Mouse (Mus musculus) hindbrain, embryonic 11.5 days (tissue): Measurements from ENCODE around the gene Lamc1. TPM values are rescaled to one million over a fixed set of nuclear protein-coding genes. Genes with fewer than 3 reads are reported as not detected.
"Not testable (repeated sequence)": the region's sequence is repeated elsewhere in the genome, so short reads cannot be mapped to it uniquely, and the experiment has no call there.

Source experiments
- ATAC-seq: fragments of 200-750 bp; cut with Nextera tagmentation; 2 replicates; pipeline ENCODE4 v1.8.0; 2017; ENCODE audit warnings: mild to moderate bottlenecking, moderate TSS enrichment, moderate library complexity; ENCODE audit not compliant: low FRiP score
- DNase-seq: peaks from one replicate; pipeline ENCODE4 v3.0.0-alpha.2; 2015; ENCODE audit warnings: low spot score
- H3K27ac ChIP-seq: fragments of 300-500 bp; sonication (generic); 2 replicates; pipeline ENCODE4 v1.5.1; 2014; ENCODE audit warnings: mild to moderate bottlenecking, low read depth, low read length
- H3K27me3 ChIP-seq: fragments of 300-500 bp; sonication (generic); 2 replicates; pipeline ENCODE4 v1.6.1; 2014; ENCODE audit warnings: mild to moderate bottlenecking, low read length, moderate library complexity, mixed read lengths; ENCODE audit not compliant: control insufficient read depth, insufficient read depth
- H3K36me3 ChIP-seq: fragments of 300-500 bp; sonication (generic); 2 replicates; pipeline ENCODE4 v1.6.1; 2014; ENCODE audit warnings: mild to moderate bottlenecking, low read length, moderate library complexity, mixed read lengths; ENCODE audit not compliant: control insufficient read depth, insufficient read depth
- H3K4me1 ChIP-seq: fragments of 300-500 bp; sonication (generic); replicated peaks from 2 replicates; pipeline ENCODE4 v1.6.1; 2014; ENCODE audit warnings: low read length, mixed read lengths; ENCODE audit not compliant: control insufficient read depth, insufficient read depth
- H3K4me2 ChIP-seq: fragments of 300-500 bp; sonication (generic); replicated peaks from 2 replicates; pipeline ENCODE4 v1.6.1; 2014; ENCODE audit warnings: mild to moderate bottlenecking, low read depth, low read length
- H3K4me3 ChIP-seq: fragments of 300-500 bp; sonication (generic); 2 replicates; pipeline ENCODE4 v1.5.1; 2014; ENCODE audit warnings: low read depth, low read length
- H3K9ac ChIP-seq: fragments of 300-500 bp; sonication (generic); 2 replicates; pipeline ENCODE4 v1.6.1; 2014; ENCODE audit warnings: low read depth, low read length
- H3K9me3 ChIP-seq: fragments of 300-500 bp; sonication (generic); 2 replicates; pipeline ENCODE4 v1.6.1; 2016; ENCODE audit warnings: low read length; ENCODE audit not compliant: control insufficient read depth
- WGBS: fragments of 180-500 bp; shearing (Covaris S2); extraction: QIAGEN DNeasy Blood & Tissue Kit; methylation state at CpG from one replicate; pipeline ENCODE4 v1.1.7; 2014; 5-methylcytosine and 5-hydroxymethylcytosine counted together
- polyA plus RNA-seq: library from polyadenylated mRNA; unstranded; fragments of >200 nt; fragmentation: Nextera tagmentation; extraction: Ambion mirVana; gene quantifications from 2 replicates; pipeline ENCODE4 v1.2.1, GENCODE M21; 2014

The Lamc1 gene
- polyA plus RNA-seq, 1 experiment from 2014 or later: 25.3 TPM

DNA sequence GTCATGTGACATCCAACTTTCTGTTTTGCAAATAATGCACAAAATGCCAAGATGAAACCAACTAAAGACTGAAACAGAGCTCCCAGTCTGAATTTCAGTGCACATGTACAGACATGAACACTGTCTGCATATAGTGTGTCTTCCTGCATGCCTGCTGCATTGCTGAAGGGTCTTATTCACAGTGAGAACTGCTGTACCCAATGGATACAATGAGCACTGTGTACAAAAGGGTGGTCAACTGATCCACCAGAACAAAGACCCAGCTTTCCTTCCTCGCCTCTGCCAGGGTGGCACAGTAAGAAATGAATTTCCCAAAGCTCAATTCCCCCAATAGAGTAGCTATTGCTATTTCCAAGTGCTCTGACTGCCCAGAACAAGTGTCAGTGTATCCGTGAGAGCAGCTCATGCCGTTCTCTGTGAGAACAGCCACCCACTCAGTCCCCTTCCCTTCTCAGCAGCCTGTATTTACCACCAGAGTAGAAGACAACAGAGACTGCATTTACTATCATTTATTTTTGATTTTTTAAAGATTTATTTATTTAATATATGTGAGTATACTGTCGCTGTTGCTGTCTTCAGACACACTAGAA is 34.7 kb downstream of the Lamc1 start:
- not testable (repeated sequence) for H3K27me3 ChIP-seq, H3K4me3 ChIP-seq, H3K9ac ChIP-seq, H3K36me3 ChIP-seq, ATAC-seq, H3K4me1 ChIP-seq, H3K9me3 ChIP-seq, H3K4me2 ChIP-seq, H3K27ac ChIP-seq, DNase-seq
- WGBS: 86% methylated on average over 4 of the region's 4 CpGs

DNA sequence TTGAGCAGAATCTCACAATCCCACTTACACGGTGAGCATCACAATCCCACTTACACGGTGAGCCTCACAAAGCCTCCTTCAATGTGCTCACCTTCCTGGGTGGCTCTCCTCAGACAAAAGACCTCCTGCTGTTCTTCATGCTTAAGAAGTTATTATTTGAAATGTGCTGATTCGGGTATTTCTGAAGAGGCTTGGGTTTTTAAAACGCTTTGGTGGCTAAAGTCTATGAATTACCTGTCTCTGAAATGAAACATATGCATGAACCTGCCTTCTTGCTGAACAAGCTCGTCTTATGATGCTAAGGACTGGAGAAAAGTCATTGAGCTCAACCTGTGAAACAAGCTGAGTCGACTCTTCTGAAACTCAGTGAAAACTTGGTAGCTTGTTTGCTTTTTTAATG is 36.6 kb downstream of the Lamc1 start:
- no peaks in the 10 kb centered on the region for H3K27me3 ChIP-seq
- no peak overlapping the region for H3K27ac ChIP-seq
- DNase-seq (no peak), ATAC-seq (no peak)
- H3K4me2 ChIP-seq: no peak overlapping the region
- H3K9me3 ChIP-seq: no peaks in the 10 kb centered on the region
- no peak overlapping the region for H3K9ac ChIP-seq
- H3K36me3 ChIP-seq: no peaks in the 10 kb centered on the region
- WGBS: 82% methylated on average over 6 of the region's 6 CpGs
- no peaks in the 10 kb centered on the region for H3K4me1 ChIP-seq
- H3K4me3 ChIP-seq: no peak overlapping the region

DNA sequence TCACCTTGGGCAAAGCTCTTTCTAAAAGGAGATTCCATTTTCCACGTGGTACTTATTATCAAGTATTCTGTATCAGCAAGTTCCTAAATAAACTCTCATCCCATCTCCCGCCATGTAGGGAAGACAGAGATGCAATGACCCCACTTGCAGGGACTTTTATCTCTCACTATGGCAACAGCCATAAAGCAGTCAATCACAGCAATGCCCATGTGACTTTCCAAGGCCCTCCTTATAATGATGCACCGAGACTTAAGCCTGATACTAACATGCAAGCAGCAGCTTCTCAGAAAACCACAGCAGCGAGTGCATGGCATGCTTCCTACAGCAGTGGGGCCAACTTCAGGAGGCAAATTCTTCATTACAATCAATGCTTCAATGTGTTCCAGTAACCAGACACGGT is 39.7 kb downstream of the Lamc1 start:
- WGBS: 67% methylated on average over 5 of the region's 5 CpGs
- no peaks in the 10 kb centered on the region for H3K36me3 ChIP-seq
- DNase-seq: no peak
- H3K9ac ChIP-seq: no peak overlapping the region
- H3K9me3 ChIP-seq: no peaks in the 10 kb centered on the region
- ATAC-seq: no peak
- H3K4me1 ChIP-seq: no peaks in the 10 kb centered on the region
- no peaks in the 10 kb centered on the region for H3K27me3 ChIP-seq
- no peak overlapping the region for H3K27ac ChIP-seq
- H3K4me2 ChIP-seq: no peak overlapping the region
- H3K4me3 ChIP-seq: no peak overlapping the region

DNA sequence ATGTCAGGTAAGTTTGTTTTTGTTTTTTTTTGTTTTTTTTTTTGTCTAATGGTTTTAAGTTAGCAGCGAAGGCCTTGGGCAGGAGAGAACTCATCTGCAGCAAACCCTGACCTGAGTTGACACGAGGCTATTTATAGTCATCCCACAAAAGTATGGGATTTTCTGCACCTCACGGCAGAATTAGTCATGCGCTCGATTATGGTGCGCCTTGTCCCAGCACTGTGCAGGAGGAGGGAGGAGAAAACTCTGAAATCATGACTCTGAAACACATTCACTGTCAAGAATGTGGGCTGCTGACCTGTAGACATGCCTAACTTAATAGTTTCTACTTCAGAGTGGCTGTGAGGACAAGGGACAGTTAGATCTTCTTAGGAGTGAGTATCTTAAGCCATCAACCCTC is 40.4 kb downstream of the Lamc1 start:
- Histone ChIP-seq H3K36me3 (no peaks in the 10 kb centered on the region), H3K9me3 (no peaks in the 10 kb centered on the region), H3K27ac (no peak overlapping the region), H3K9ac (no peak overlapping the region), H3K27me3 (no peaks in the 10 kb centered on the region), H3K4me1 (no peaks in the 10 kb centered on the region), H3K4me3 (no peak overlapping the region), H3K4me2 (no peak overlapping the region)
- ATAC-seq (no peak), DNase-seq (no peak)
- WGBS: 65% methylated on average over 6 of the region's 6 CpGs

DNA sequence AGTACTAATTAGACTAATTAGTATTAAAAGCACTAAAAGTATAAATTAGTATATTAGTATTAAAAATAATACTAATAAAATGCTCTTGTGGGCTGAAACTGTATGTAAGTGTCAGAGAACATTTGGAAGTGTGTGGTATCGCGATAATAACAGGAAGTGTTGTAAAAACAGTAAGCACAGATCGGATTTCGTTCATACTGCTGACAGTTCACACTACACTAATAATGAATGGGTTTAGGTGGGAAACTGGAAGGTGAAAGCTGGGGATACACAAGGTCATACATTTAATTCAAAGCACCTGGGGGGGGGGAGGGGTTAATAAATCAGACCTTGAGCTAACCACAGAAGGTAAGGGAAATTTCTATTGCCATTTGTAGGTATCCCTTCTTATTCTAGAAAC is 41.2 kb downstream of the Lamc1 start:
- no peak overlapping the region for H3K9ac ChIP-seq
- no peak overlapping the region for H3K4me2 ChIP-seq
- H3K9me3 ChIP-seq: no peaks in the 10 kb centered on the region
- ATAC-seq: no peak
- H3K4me1 ChIP-seq: no peaks in the 10 kb centered on the region
- no peak overlapping the region for H3K27ac ChIP-seq
- no peaks in the 10 kb centered on the region for H3K27me3 ChIP-seq
- H3K36me3 ChIP-seq: no peaks in the 10 kb centered on the region
- no peak for DNase-seq
- H3K4me3 ChIP-seq: no peak overlapping the region
- WGBS: 74% methylated on average over 4 of the region's 4 CpGs

DNA sequence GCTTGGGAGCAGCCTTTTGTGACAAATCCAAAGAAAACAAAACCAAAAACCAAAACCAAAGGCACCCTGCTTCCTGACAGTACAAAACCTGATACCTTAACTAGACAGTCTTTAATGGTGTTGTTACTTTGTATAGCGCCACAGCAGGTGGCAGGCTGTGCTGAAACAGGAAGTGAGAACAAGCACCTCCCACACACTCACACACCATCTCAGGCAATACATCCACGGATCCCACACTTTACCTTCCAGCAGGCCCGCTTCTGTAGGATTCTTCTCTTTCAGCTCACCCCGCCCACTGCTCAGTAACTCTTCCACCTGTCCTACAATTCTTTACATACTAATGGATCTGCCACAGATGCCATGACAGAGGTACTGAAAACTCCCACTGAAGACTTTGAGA is 44.6 kb downstream of the Lamc1 start:
- no peaks in the 10 kb centered on the region for H3K4me1 ChIP-seq
- ATAC-seq: no peak
- no peak overlapping the region for H3K4me2 ChIP-seq
- H3K27ac ChIP-seq: no peak overlapping the region
- WGBS: 84% methylated on average over 4 of the region's 4 CpGs
- no peaks in the 10 kb centered on the region for H3K27me3 ChIP-seq
- no peak overlapping the region for H3K4me3 ChIP-seq
- no peak overlapping the region for H3K9ac ChIP-seq
- no peaks in the 10 kb centered on the region for H3K9me3 ChIP-seq
- H3K36me3 ChIP-seq: no peaks in the 10 kb centered on the region
- no peak for DNase-seq

DNA sequence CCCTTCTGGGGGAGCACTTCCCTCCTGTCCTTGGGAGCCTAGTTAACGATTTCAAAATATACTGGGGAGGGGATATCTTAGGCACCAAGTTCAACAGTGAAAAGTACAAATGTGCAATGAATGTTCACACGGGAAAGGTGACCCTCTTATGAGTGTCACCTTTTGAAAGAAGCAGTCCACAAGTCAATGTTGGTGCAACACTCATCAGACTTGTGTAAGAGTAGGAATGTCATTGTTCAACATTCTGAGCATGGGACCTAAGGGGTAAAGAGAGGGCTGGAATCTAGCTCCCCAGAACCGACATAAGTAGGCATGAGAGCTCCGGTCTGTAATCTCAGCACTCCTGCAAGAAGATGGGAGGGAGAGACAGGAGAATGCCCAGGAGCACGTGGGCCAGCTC is 45.1 kb downstream of the Lamc1 start:
- Histone ChIP-seq H3K36me3 (no peaks in the 10 kb centered on the region), H3K4me1 (no peaks in the 10 kb centered on the region), H3K9me3 (no peaks in the 10 kb centered on the region), H3K27ac (no peak overlapping the region), H3K4me3 (no peak overlapping the region), H3K9ac (no peak overlapping the region), H3K4me2 (no peak overlapping the region), H3K27me3 (no peaks in the 10 kb centered on the region)
- no peak for ATAC-seq
- no peak for DNase-seq
- 86% methylated on average over 5 of the region's 5 CpGs for WGBS

DNA sequence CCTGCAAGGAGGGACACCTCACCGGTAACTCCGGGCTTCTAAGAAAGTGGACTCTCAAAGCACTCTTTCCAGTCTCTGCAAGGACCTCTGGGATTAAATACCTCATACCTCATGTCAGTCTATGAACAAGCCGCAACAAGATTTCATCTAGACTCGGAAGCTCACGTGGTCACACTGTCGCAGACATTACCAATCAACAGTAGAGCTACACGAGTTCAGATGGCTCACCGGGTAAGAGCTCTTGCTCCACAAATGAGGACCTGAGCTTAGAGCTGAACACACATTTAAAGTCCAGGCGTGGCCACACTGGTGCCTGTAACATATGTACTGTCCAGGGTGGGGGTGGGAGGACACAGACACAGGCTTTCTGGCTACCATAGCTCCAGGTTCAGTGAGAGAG is 46.4 kb downstream of the Lamc1 start:
- DNase-seq: no peak
- H3K4me1 ChIP-seq: no peaks in the 10 kb centered on the region
- H3K36me3 ChIP-seq: no peaks in the 10 kb centered on the region
- no peaks in the 10 kb centered on the region for H3K9me3 ChIP-seq
- no peak overlapping the region for H3K27ac ChIP-seq
- ATAC-seq: no peak
- no peak overlapping the region for H3K4me3 ChIP-seq
- no peak overlapping the region for H3K9ac ChIP-seq
- 91% methylated on average over 9 of the region's 9 CpGs for WGBS
- no peaks in the 10 kb centered on the region for H3K27me3 ChIP-seq
- H3K4me2 ChIP-seq: no peak overlapping the region

DNA sequence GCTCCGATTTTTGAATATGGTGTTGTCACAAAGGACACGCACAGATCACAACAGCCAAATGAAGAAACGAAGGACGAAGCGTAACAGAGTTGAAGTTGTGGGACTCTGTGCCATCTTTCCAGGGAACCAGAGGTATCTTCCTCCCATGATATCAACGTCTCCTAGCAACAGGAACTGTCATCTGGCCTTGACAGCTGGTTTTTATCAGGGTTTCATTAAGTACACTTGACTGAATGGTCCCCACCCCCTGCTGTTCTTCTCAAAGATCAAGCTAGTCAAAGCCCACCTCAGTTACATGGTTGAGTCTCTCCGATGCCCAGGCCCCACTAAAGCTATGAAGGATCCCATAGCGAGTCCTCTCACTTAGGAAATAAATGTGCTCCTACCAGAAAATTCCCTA is 47.4 kb downstream of the Lamc1 start:
- H3K27me3 ChIP-seq: no peaks in the 10 kb centered on the region
- 81% methylated on average over 8 of the region's 8 CpGs for WGBS
- no peak for DNase-seq

More for the DNA sequence above, 47.4 kb downstream of the Lamc1 start:
- Histone ChIP-seq H3K4me1 (no peaks in the 10 kb centered on the region), H3K27ac (no peak overlapping the region), H3K9me3 (no peaks in the 10 kb centered on the region), H3K9ac (no peak overlapping the region), H3K4me2 (no peak overlapping the region), H3K36me3 (no peaks in the 10 kb centered on the region), H3K4me3 (no peak overlapping the region)
- no peak for ATAC-seq
